23 mouse cellular contexts compared by ENCODE assay signal in the genomic region with DNA sequence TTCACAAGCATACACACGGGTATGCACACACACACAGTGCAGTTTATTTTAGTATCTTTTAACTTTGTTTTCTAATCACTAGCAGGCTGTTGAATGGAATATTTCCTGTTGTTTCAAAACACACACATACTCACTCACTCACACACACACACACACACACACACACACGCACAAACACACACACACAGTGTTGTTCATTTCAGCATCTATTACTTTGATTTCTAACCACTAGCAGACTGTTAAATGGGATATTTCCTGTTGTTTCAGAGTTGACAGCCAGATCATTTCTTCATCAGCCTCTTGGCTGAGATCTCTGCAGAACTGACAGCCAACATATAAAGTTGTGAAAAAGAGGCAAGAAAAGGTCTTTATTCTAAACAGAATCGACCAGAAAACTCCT.
DNase-seq lines count a peak whose midpoint lies in the region; ATAC-seq and TF ChIP-seq lines count a peak whose summit lies in the region.
"Had no signal": no experiment of that assay in that cellular context is flagged by ENCODE, and none has a peak within 500 bp of the region (broad histone marks: within the 10 kb centered on the region; RNA-seq: fewer than 3 reads in every experiment).

No protein-coding gene starts in this region.

- H3K4me3 ChIP-seq in heart, embryonic 13.5 days, result no peak overlapping the region
- H3K4me3 ChIP-seq in kidney, postnatal 0 days (replicated peaks; ENCODE audit: low read depth, low read length), result no peak overlapping the region
- no peak overlapping the region for H3K4me3 ChIP-seq in kidney, embryonic 16.5 days (ENCODE audit: low read length)
- H3K4me3 ChIP-seq: embryonic facial prominence, embryonic 10.5 days; embryonic facial prominence, embryonic 12.5 days; forebrain, embryonic 10.5 days; forebrain, embryonic 12.5 days had no signal

- no peaks in the 10 kb centered on the region for H3K36me3 ChIP-seq in heart, embryonic 13.5 days
- no peaks in the 10 kb centered on the region for H3K36me3 ChIP-seq in kidney, postnatal 0 days (ENCODE audit: insufficient read depth, low read length)
- no peaks in the 10 kb centered on the region for H3K36me3 ChIP-seq in kidney, embryonic 16.5 days (ENCODE audit: insufficient read depth, low read length)
- H3K36me3 ChIP-seq: embryonic facial prominence, embryonic 10.5 days; embryonic facial prominence, embryonic 12.5 days; forebrain, embryonic 10.5 days; forebrain, embryonic 12.5 days had no signal

- H3K27ac ChIP-seq in heart, embryonic 13.5 days (replicated peaks), result peak overlapping the region; percentile 29; the same call in 1 of the 2 replicates
- no peak overlapping the region for H3K27ac ChIP-seq in kidney, postnatal 0 days
- H3K27ac ChIP-seq in kidney, embryonic 16.5 days (ENCODE audit: low read length), result no peak overlapping the region
- H3K27ac ChIP-seq: embryonic facial prominence, embryonic 10.5 days; embryonic facial prominence, embryonic 12.5 days; forebrain, embryonic 10.5 days; forebrain, embryonic 12.5 days had no signal

- no peak for DNase-seq in heart, postnatal 25 days (ENCODE audit: low spot score)
- peak; percentile 51 for DNase-seq in kidney, postnatal 0 days (ENCODE audit: low spot score)
- DNase-seq in kidney, adult 9 months, result no peak
- DNase-seq in kidney, postnatal 14 days, result peak; percentile 45
- DNase-seq in fibroblast of lung, adult 2 months (ENCODE audit: low read depth), result peak; percentile 43
- no peak for DNase-seq in embryo, embryonic 11 days
- DNase-seq: adrenal gland, adult 2 months; adrenal gland, postnatal 10 days; adrenal gland, postnatal 25 days; cerebellum, adult 11 months; cerebellum, adult 18-20 months; cerebellum, adult 8-10 months; cerebellum, adult 9-11 months; cerebellum, postnatal 14 days; cerebellum, postnatal 36 days had no signal

- peaks cover 58% of the 10 kb centered on the region for H3K4me1 ChIP-seq in heart, embryonic 13.5 days
- H3K4me1 ChIP-seq in kidney, postnatal 0 days (replicated peaks; ENCODE audit: insufficient read depth, low read length), result no peaks in the 10 kb centered on the region
- H3K4me1 ChIP-seq in kidney, embryonic 16.5 days (ENCODE audit: insufficient read depth, low read length), result no peaks in the 10 kb centered on the region
- H3K4me1 ChIP-seq: embryonic facial prominence, embryonic 10.5 days; embryonic facial prominence, embryonic 12.5 days; forebrain, embryonic 10.5 days; forebrain, embryonic 12.5 days had no signal

- ATAC-seq in heart, embryonic 13.5 days (ENCODE audit: extremely low read depth, insufficient number of reproducible peaks, low FRiP score, low TSS enrichment), result no peak
- ATAC-seq in kidney, postnatal 0 days (replicated peaks; ENCODE audit: low FRiP score, low read depth), result no peak
- ATAC-seq in kidney, embryonic 16.5 days (ENCODE audit: low FRiP score, low TSS enrichment), result no peak
- ATAC-seq: forebrain, embryonic 14.5 days; forebrain, embryonic 16.5 days had no signal

- no peak overlapping the region for H3K9ac ChIP-seq in heart, embryonic 13.5 days
- no peak overlapping the region for H3K9ac ChIP-seq in kidney, postnatal 0 days (ENCODE audit: low read depth, low read length)
- H3K9ac ChIP-seq in kidney, embryonic 16.5 days (replicated peaks; ENCODE audit: low read length), result no peak overlapping the region
- H3K9ac ChIP-seq: embryonic facial prominence, embryonic 12.5 days; forebrain, embryonic 12.5 days had no signal

- H3K4me2 ChIP-seq in heart, embryonic 13.5 days, result no peak overlapping the region
- H3K4me2 ChIP-seq in kidney, postnatal 0 days (ENCODE audit: low read length), result no peak overlapping the region
- no peak overlapping the region for H3K4me2 ChIP-seq in kidney, embryonic 16.5 days (replicated peaks; ENCODE audit: low read depth, low read length)
- H3K4me2 ChIP-seq: embryonic facial prominence, embryonic 12.5 days; forebrain, embryonic 12.5 days had no signal

- H3K27me3 ChIP-seq in heart, embryonic 13.5 days (replicated peaks), result no peaks in the 10 kb centered on the region
- no peaks in the 10 kb centered on the region for H3K27me3 ChIP-seq in kidney, postnatal 0 days (ENCODE audit: insufficient read depth, low read length)
- no peaks in the 10 kb centered on the region for H3K27me3 ChIP-seq in kidney, embryonic 16.5 days (ENCODE audit: insufficient read depth, low read length)
- H3K27me3 ChIP-seq: embryonic facial prominence, embryonic 12.5 days; forebrain, embryonic 12.5 days had no signal

- H3K9me3 ChIP-seq in heart, embryonic 13.5 days, result no peaks in the 10 kb centered on the region
- no peaks in the 10 kb centered on the region for H3K9me3 ChIP-seq in kidney, postnatal 0 days (replicated peaks; ENCODE audit: low read length)
- no peaks in the 10 kb centered on the region for H3K9me3 ChIP-seq in kidney, embryonic 16.5 days (ENCODE audit: low read length)
- H3K9me3 ChIP-seq: embryonic facial prominence, embryonic 10.5 days; embryonic facial prominence, embryonic 12.5 days; forebrain, embryonic 10.5 days; forebrain, embryonic 12.5 days had no signal

- 69% methylated on average over 3 of the region's 3 CpGs for WGBS in heart, embryonic 13.5 days
- WGBS in kidney, postnatal 0 days, result 53% methylated on average over 3 of the region's 3 CpGs
- 70% methylated on average over 3 of the region's 3 CpGs for WGBS in kidney, embryonic 16.5 days

- intact Hi-C loops in heart, postnatal 25 days (cut with DNase I), result loop anchor here (5.0 kb wide), 1 partner anchor 430 kb away; no protein-coding TSS in a partner anchor

- no peak for TF ChIP-seq CTCF in kidney, postnatal 0 days (IDR thresholded peaks at IDR 0.05; ENCODE audit: low read depth)

Comparison
In these comparisons a context has a peak if more than half of its experiments do, and no peak if none do; other contexts are left out.
1. DNase-seq: peak in kidney, postnatal 0 days (single experiment), kidney, postnatal 14 days (single experiment) and fibroblast of lung, adult 2 months (single experiment); none in heart, postnatal 25 days (single experiment), kidney, adult 9 months (single experiment) and embryo, embryonic 11 days (single experiment).